Mouse (Mus musculus) testis, adult 2 months (tissue): ENCODE results near the gene Dbndd2.

Source experiments
- CTCF ChIP-seq: fragments of 200-500 bp; IDR thresholded peaks from 2 replicates; pipeline ENCODE4 v1.5.1; 2012; ENCODE audit warnings: low read depth, mild to moderate bottlenecking, inconsistent platforms, low read length, moderate library complexity; ENCODE audit not compliant: control insufficient read depth, insufficient read depth, insufficient replicate concordance
- POLR2A ChIP-seq: fragments of 200-500 bp; IDR thresholded peaks from 2 replicates; pipeline ENCODE4 v1.6.1; 2012; ENCODE audit warnings: low read depth, mild to moderate bottlenecking, inconsistent platforms, low read length, moderate library complexity; ENCODE audit not compliant: control insufficient read depth

GRCm38 (mm10) chr2:164494126-164494525, 8.2 kb downstream of the Dbndd2 start:
- TF ChIP-seq CTCF (no peak), POLR2A (no peak)
